16 mouse cellular contexts compared by ENCODE assay signal in the genomic region with DNA sequence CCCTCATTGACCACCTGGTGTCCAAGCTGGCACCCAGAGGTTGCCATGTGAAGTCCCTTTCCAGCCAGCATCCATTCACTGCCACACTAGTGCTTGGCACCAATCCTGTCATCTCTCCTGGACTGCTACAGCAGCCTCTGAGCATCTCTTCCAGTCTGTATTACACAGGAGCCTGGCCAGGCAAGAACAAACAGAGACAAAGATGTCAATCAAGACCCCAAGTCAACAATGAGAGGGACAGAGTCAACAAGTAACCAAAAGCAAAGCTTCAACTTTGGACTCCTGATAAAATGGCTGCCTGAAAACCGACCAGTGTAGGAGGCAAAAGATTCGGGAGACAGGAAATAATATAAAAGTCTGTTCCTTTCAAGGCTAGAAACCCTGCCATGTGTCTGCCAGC.
"Had no signal": no experiment of that assay in that cellular context is flagged by ENCODE, and none has a peak within 500 bp of the region (broad histone marks: within the 10 kb centered on the region; RNA-seq: fewer than 3 reads in every experiment).

No protein-coding gene starts in this region.

- H3K36me3 ChIP-seq: intestine, embryonic 15.5 days; kidney, embryonic 15.5 days; limb, embryonic 12.5 days; limb, embryonic 15.5 days; stomach, embryonic 15.5 days had no signal

- DNase-seq: kidney, adult 11 months; kidney, adult 8-10 months; kidney, postnatal 10 days; kidney, postnatal 4 days; left cerebral cortex, postnatal 4 days; lung, adult 2 months; lung, postnatal 14 days; lung, postnatal 4 days; midbrain, embryonic 14.5 days; thymus, postnatal 36 days had no signal

- H3K4me2 ChIP-seq: intestine, embryonic 15.5 days; kidney, embryonic 15.5 days; limb, embryonic 12.5 days; limb, embryonic 15.5 days; midbrain, embryonic 11.5 days; stomach, embryonic 15.5 days had no signal

- H3K4me3 ChIP-seq: intestine, embryonic 15.5 days; kidney, embryonic 15.5 days; limb, embryonic 12.5 days; limb, embryonic 15.5 days; stomach, embryonic 15.5 days had no signal

- H3K4me1 ChIP-seq: intestine, embryonic 15.5 days; kidney, embryonic 15.5 days; limb, embryonic 12.5 days; limb, embryonic 15.5 days had no signal

- H3K27ac ChIP-seq: intestine, embryonic 15.5 days; kidney, embryonic 15.5 days; limb, embryonic 12.5 days; limb, embryonic 15.5 days; stomach, embryonic 15.5 days had no signal

- H3K27me3 ChIP-seq: intestine, embryonic 15.5 days; limb, embryonic 15.5 days; stomach, embryonic 15.5 days had no signal

- H3K9me3 ChIP-seq: intestine, embryonic 15.5 days; kidney, embryonic 15.5 days; limb, embryonic 12.5 days; limb, embryonic 15.5 days; stomach, embryonic 15.5 days had no signal

- H3K9ac ChIP-seq: intestine, embryonic 15.5 days; kidney, embryonic 15.5 days; limb, embryonic 12.5 days; limb, embryonic 15.5 days; stomach, embryonic 15.5 days had no signal

- ATAC-seq: intestine, embryonic 15.5 days had no signal
